Mouse (Mus musculus): Measurements from ENCODE around the gene Smyd4.

GRCm38 (mm10) chr11:75313834-75314233, 34.4 kb upstream of the Smyd4 start:
- TF ChIP-seq CEBPB (IDR thresholded peaks at IDR 0.05; ENCODE audit: low read depth), result no peak
- TF ChIP-seq CTCF (IDR thresholded peaks at IDR 0.05; ENCODE audit: control insufficient read depth, insufficient read depth, insufficient read length), result no peak
- TF ChIP-seq USF1 (IDR thresholded peaks at IDR 0.05; ENCODE audit: low read depth), result no peak
